Mouse (Mus musculus) liver, adult 2 months (tissue): ENCODE measurements around the gene Lmbr1.

Source experiments
- CTCF ChIP-seq: fragments of 200-500 bp; IDR thresholded peaks from 2 replicates; pipeline ENCODE4 v1.5.1; 2011; ENCODE audit warnings: low read depth, low read length, control low read depth
- POLR2A ChIP-seq: fragments of 200-500 bp; IDR thresholded peaks from 2 replicates; pipeline ENCODE4 v1.6.1; 2011; ENCODE audit warnings: low read length, control low read depth; ENCODE audit not compliant: insufficient read depth; ENCODE audit errors: extremely low read depth

DNA sequence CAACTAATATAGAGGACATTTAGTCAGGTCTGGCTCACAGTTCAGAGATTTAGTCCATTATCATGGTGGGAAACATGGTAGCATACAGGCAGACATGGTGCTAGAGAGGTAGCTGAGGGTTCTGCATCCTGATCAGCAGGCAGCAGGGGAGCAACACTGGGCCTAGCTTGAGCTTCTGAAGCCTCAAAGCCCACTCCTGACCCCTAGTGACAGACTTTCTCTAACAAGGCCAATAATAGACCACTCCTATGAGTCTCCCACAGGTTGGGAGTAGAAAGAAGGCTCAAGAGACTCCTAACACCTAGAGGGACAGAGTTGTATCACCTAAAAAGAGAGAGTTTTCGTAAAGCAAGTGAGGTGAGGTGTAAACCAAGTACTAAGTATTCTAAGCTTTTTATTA is 4.6 kb upstream of the Lmbr1 start:
- TF ChIP-seq CTCF (no peak), POLR2A (no peak)
